Mouse (Mus musculus) hindbrain, embryonic 14.5 days (tissue): ENCODE measurements around the gene Dars2. TPM values are rescaled to one million over a fixed set of nuclear protein-coding genes. Genes with fewer than 3 reads are reported as not detected.

Source experiments
- ATAC-seq: fragments of 200-750 bp; cut with Nextera tagmentation; 2 replicates; pipeline ENCODE4 v1.8.0; 2017; ENCODE audit warnings: moderate number of reproducible peaks, mild to moderate bottlenecking, moderate TSS enrichment, moderate library complexity; ENCODE audit not compliant: low FRiP score
- DNase-seq: peaks from one replicate; pipeline ENCODE4 v3.0.0-alpha.2; 2015; ENCODE audit warnings: low spot score
- H3K27ac ChIP-seq: fragments of 300-500 bp; sonication (generic); 2 replicates; pipeline ENCODE4 v1.5.1; 2014; ENCODE audit warnings: mild to moderate bottlenecking, moderate library complexity
- H3K27me3 ChIP-seq: fragments of 300-500 bp; sonication (generic); 2 replicates; pipeline ENCODE4 v1.6.1; 2014; ENCODE audit warnings: mild to moderate bottlenecking, low read length, mixed read lengths; ENCODE audit not compliant: control insufficient read depth, insufficient read depth
- H3K36me3 ChIP-seq: fragments of 300-500 bp; sonication (generic); replicated peaks from 2 replicates; pipeline ENCODE4 v1.6.1; 2014; ENCODE audit not compliant: control insufficient read depth, insufficient read depth
- H3K4me1 ChIP-seq: fragments of 300-500 bp; sonication (generic); replicated peaks from 2 replicates; pipeline ENCODE4 v1.6.1; 2014; ENCODE audit warnings: antibody characterized with exemption, low read length, mixed read lengths; ENCODE audit not compliant: control insufficient read depth, insufficient read depth
- H3K4me2 ChIP-seq: fragments of 300-500 bp; sonication (generic); replicated peaks from 2 replicates; pipeline ENCODE4 v1.6.1; 2014; ENCODE audit warnings: mild to moderate bottlenecking, moderate library complexity
- H3K4me3 ChIP-seq: fragments of 300-500 bp; sonication (generic); replicated peaks from 2 replicates; pipeline ENCODE4 v1.5.1; 2014; ENCODE audit warnings: mild to moderate bottlenecking, low read length
- H3K9ac ChIP-seq: fragments of 300-500 bp; sonication (generic); 2 replicates; pipeline ENCODE4 v1.6.1; 2014
- H3K9me3 ChIP-seq: fragments of 300-500 bp; sonication (generic); 2 replicates; pipeline ENCODE4 v1.6.1; 2016; ENCODE audit warnings: low read length; ENCODE audit not compliant: control insufficient read depth
- WGBS: fragments of 180-500 bp; shearing (Covaris S2); extraction: QIAGEN DNeasy Blood & Tissue Kit; methylation state at CpG from one replicate; pipeline ENCODE4 v1.1.7; 2014; 5-methylcytosine and 5-hydroxymethylcytosine counted together
- polyA plus RNA-seq: library from polyadenylated mRNA; unstranded; fragments of >200 nt; fragmentation: Nextera tagmentation; extraction: Ambion mirVana; gene quantifications from 2 replicates; pipeline ENCODE4 v1.2.1, GENCODE M21; 2014

The Dars2 gene
- polyA plus RNA-seq, 1 experiment from 2014 or later, result 28.3 TPM

GRCm38 (mm10) chr1:161037026-161037425 lies 33.4 kb downstream of the Dars2 start:
- H3K4me3 ChIP-seq, result peak overlapping the region; percentile 87
- H3K9me3 ChIP-seq, result no peaks in the 10 kb centered on the region
- H3K36me3 ChIP-seq, result peaks cover 67% of the 10 kb centered on the region
- H3K4me2 ChIP-seq, result peak overlapping the region; percentile 98
- ATAC-seq, result no peak
- H3K4me1 ChIP-seq, result peaks cover 30% of the 10 kb centered on the region; the same call in 1 of the 2 replicates
- peak overlapping the region; percentile 100 for H3K9ac ChIP-seq
- 0% methylated on average over 1 of the region's 1 CpGs for WGBS
- no peaks in the 10 kb centered on the region for H3K27me3 ChIP-seq
- H3K27ac ChIP-seq, result peak overlapping the region; percentile 94; the same call in 1 of the 2 replicates
- DNase-seq, result no peak

- H3K27ac ChIP-seq, result peak overlapping the region; percentile 94
- no peak for ATAC-seq
- DNase-seq, result peak; percentile 55
- H3K4me2 ChIP-seq, result peak overlapping the region; percentile 98
- H3K4me1 ChIP-seq, result peaks cover 30% of the 10 kb centered on the region; the same call in 1 of the 2 replicates
- H3K27me3 ChIP-seq, result no peaks in the 10 kb centered on the region
- H3K4me3 ChIP-seq, result peak overlapping the region; percentile 87
- WGBS, result under 1% methylated on average over 5 of the region's 5 CpGs
- H3K9me3 ChIP-seq, result no peaks in the 10 kb centered on the region
- peak overlapping the region; percentile 100 for H3K9ac ChIP-seq
- peaks cover 67% of the 10 kb centered on the region for H3K36me3 ChIP-seq
These were observed 34.0 kb downstream of the Dars2 start for GRCm38 (mm10) chr1:161036411-161036841.

GRCm38 (mm10) chr1:161035786-161036404 lies 34.6 kb downstream of the Dars2 start:
- Histone ChIP-seq H3K9ac (peak overlapping the region; percentile 100), H3K4me3 (peak overlapping the region; percentile 87), H3K36me3 (peaks cover 67% of the 10 kb centered on the region), H3K27me3 (no peaks in the 10 kb centered on the region), H3K4me2 (peak overlapping the region; percentile 98), H3K9me3 (no peaks in the 10 kb centered on the region), H3K4me1 (peaks cover 30% of the 10 kb centered on the region; the same call in 1 of the 2 replicates), H3K27ac (peak overlapping the region; percentile 94)
- DNase-seq, result peak; percentile 43
- ATAC-seq, result no peak
- WGBS, result under 1% methylated on average over 6 of the region's 6 CpGs

GRCm38 (mm10) chr1:161035281-161035785 lies 35.1 kb downstream of the Dars2 start:
- DNase-seq (no peak), ATAC-seq (peak; percentile 41)
- Histone ChIP-seq H3K4me1 (peaks cover 30% of the 10 kb centered on the region; the same call in 1 of the 2 replicates), H3K27me3 (no peaks in the 10 kb centered on the region), H3K4me3 (peak overlapping the region; percentile 87), H3K36me3 (peaks cover 70% of the 10 kb centered on the region), H3K9ac (peak overlapping the region; percentile 100), H3K9me3 (no peaks in the 10 kb centered on the region), H3K27ac (peak overlapping the region; percentile 94), H3K4me2 (peak overlapping the region; percentile 98)
- WGBS, result under 1% methylated on average over 14 of the region's 14 CpGs

- peak; percentile 99 for DNase-seq
- no peaks in the 10 kb centered on the region for H3K27me3 ChIP-seq
- H3K4me3 ChIP-seq, result peak within 1 kb of the TSS; percentile 87
- peak within 1 kb of the TSS; percentile 94 for H3K27ac ChIP-seq
- WGBS, result under 1% methylated on average over 56 of the region's 76 CpGs
- peak within 1 kb of the TSS; percentile 98 for H3K4me2 ChIP-seq
- peaks cover 70% of the 10 kb centered on the region for H3K36me3 ChIP-seq
- ATAC-seq, result peak; percentile 96
- no peaks in the 10 kb centered on the region for H3K9me3 ChIP-seq
- H3K9ac ChIP-seq, result peak within 1 kb of the TSS; percentile 100
- H3K4me1 ChIP-seq, result peaks cover 30% of the 10 kb centered on the region; the same call in 1 of the 2 replicates
These were observed 35.8 kb downstream of the Dars2 start, which contains the start of gene Zbtb37 for GRCm38 (mm10) chr1:161034435-161035280. TSS of gene Zbtb37 (minus strand) at chr1:161034849.

- Histone ChIP-seq H3K4me1 (peaks cover 30% of the 10 kb centered on the region; the same call in 1 of the 2 replicates), H3K4me2 (peak overlapping the region; percentile 68), H3K27me3 (no peaks in the 10 kb centered on the region), H3K4me3 (peak overlapping the region; percentile 87), H3K9me3 (no peaks in the 10 kb centered on the region), H3K27ac (peak overlapping the region; percentile 94), H3K36me3 (peaks cover 70% of the 10 kb centered on the region), H3K9ac (peak overlapping the region; percentile 100)
- DNase-seq (peak; percentile 28), ATAC-seq (no peak)
- WGBS, result 2% methylated on average over 21 of the region's 21 CpGs
These were observed 36.5 kb downstream of the Dars2 start for GRCm38 (mm10) chr1:161033856-161034434.

GRCm38 (mm10) chr1:161032345-161032744 lies 38.1 kb downstream of the Dars2 start:
- Histone ChIP-seq H3K4me1 (peaks cover 20% of the 10 kb centered on the region; the same call in 1 of the 2 replicates), H3K4me3 (no peak overlapping the region), H3K4me2 (no peak overlapping the region), H3K27ac (no peak overlapping the region), H3K36me3 (peaks cover 63% of the 10 kb centered on the region), H3K9me3 (no peaks in the 10 kb centered on the region), H3K9ac (no peak overlapping the region), H3K27me3 (no peaks in the 10 kb centered on the region)
- DNase-seq, result no peak
- ATAC-seq, result no peak
- WGBS, result 94% methylated on average over 7 of the region's 7 CpGs

- WGBS, result 92% methylated on average over 9 of the region's 9 CpGs
These were observed 38.6 kb downstream of the Dars2 start for GRCm38 (mm10) chr1:161031881-161032280.

More at GRCm38 (mm10) chr1:161031881-161032280, 38.6 kb downstream of the Dars2 start:
- H3K27ac ChIP-seq, result no peak overlapping the region
- no peaks in the 10 kb centered on the region for H3K27me3 ChIP-seq
- no peak for ATAC-seq
- no peak overlapping the region for H3K9ac ChIP-seq
- peaks cover 17% of the 10 kb centered on the region; the same call in 1 of the 2 replicates for H3K4me1 ChIP-seq
- H3K4me2 ChIP-seq, result no peak overlapping the region
- DNase-seq, result no peak
- no peak overlapping the region for H3K4me3 ChIP-seq
- peaks cover 63% of the 10 kb centered on the region for H3K36me3 ChIP-seq
- H3K9me3 ChIP-seq, result no peaks in the 10 kb centered on the region
